Mouse (Mus musculus): ENCODE measurements around the gene Nav2. TPM values are rescaled to one million over a fixed set of nuclear protein-coding genes. Genes with fewer than 3 reads are reported as not detected.

Gene Nav2
- polyA plus RNA-seq, 1 experiment from 2014 or later, result 8.3 TPM

DNA sequence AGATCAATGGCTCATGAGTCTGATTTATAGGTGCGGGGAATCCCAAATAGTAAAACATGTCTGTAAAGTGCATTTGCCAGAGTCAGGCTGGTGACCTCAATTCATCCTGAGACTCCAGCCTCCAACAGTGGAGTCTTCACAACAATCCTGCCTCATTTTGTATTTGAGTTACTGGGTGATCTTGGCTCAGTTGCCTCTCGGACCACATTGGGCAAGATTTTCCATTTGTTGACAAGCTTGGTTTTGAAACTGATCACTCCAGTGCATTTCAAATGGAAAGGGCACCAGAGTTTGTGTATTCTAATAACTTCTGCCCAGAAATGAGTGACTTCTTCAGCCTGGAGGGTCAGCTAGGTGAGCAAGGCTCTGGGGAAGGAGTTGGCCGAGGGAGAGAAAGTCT is 117.5 kb downstream of the Nav2 start:
- Histone ChIP-seq H3K36me3 (no peaks in the 10 kb centered on the region), H3K4me3 (no peak overlapping the region), H3K27ac (no peak overlapping the region), H3K27me3 (ENCODE audit: low read depth, poor library complexity, severe bottlenecking) (no peaks in the 10 kb centered on the region), H3K4me1 (no peaks in the 10 kb centered on the region), H3K9me3 (replicated peaks) (no peaks in the 10 kb centered on the region)
- DNase-seq (ENCODE audit: low spot score), result no peak
- WGBS, result 88% methylated on average over 3 of the region's 3 CpGs

- H3K4me1 ChIP-seq, result no peaks in the 10 kb centered on the region
- H3K36me3 ChIP-seq, result no peaks in the 10 kb centered on the region
- no peaks in the 10 kb centered on the region for H3K9me3 ChIP-seq (replicated peaks)
- DNase-seq (ENCODE audit: low spot score), result no peak
- 82% methylated on average over 5 of the region's 5 CpGs for WGBS
- H3K4me3 ChIP-seq, result no peak overlapping the region
- no peaks in the 10 kb centered on the region for H3K27me3 ChIP-seq (ENCODE audit: low read depth, poor library complexity, severe bottlenecking)
- H3K27ac ChIP-seq, result no peak overlapping the region
Measured at GRCm38 (mm10) chr7:49026466-49026865, 118.0 kb downstream of the Nav2 start.

DNA sequence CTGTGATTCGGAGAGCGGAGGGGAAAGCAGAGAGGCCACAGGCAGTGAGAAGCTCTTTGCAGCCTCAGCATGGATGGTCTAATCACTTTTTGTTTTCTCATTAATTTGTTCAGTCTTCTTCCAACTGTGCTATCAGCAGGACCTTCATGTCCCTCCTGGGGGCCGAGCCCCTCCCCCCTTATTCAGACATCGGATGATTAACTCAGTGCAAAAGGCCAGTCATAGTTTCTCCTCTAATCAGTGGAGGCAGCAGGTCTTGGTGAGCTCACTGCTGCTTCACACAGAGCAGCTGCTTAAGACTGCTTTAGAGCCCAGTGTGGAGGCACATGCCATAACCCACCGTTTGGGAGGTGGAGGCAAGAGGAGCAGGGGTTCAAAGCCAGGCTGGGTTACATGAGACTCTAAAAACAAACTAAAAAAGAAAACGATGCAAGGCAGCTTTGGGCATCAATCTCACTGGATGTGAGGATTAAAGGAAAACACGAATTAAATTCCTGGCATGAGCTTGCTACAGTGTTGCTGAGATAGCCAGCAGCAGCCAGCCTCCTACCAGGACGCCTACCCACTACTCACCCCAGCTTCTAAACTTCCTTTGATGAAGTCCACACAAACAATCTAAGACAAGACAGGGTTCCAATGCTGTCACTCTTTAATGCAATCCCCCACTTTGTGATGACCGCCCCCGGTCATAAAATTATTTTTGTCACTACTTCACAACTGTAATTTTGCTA is 120.9 kb downstream of the Nav2 start:
- no peak overlapping the region for H3K4me3 ChIP-seq
- 59% methylated on average over 10 of the region's 10 CpGs for whole genome bisulfite sequencing
- H3K27me3 ChIP-seq (ENCODE audit: low read depth, poor library complexity, severe bottlenecking), result no peaks in the 10 kb centered on the region
- no peak for DNase-seq (ENCODE audit: low spot score)
- H3K4me1 ChIP-seq, result no peaks in the 10 kb centered on the region
- no peaks in the 10 kb centered on the region for H3K9me3 ChIP-seq (replicated peaks)
- H3K36me3 ChIP-seq, result no peaks in the 10 kb centered on the region
- H3K27ac ChIP-seq, result no peak overlapping the region

DNA sequence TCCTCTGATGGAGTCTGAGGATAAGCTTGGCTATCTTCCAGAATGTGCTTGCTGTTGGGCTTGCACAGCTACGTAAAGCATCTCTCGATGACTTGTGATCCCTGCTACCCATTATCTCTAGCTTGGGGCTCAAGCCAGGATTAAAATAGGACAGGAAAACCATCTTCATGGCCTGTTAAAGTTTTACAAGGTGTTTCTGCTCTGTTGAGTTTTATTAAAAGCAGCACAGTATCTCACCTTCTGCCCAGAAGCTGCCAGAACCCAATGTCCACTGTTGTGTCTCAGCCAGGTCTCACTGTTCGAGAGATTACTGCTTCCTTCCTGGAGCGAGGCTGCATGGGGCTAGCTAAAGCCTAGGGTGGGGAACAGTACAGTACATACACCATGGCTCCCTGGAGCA is 123.7 kb downstream of the Nav2 start:
- 80% methylated on average over 4 of the region's 4 CpGs for WGBS
- H3K27ac ChIP-seq, result no peak overlapping the region
- no peaks in the 10 kb centered on the region for H3K27me3 ChIP-seq (ENCODE audit: low read depth, poor library complexity, severe bottlenecking)
- no peak for DNase-seq (ENCODE audit: low spot score)
- no peak overlapping the region for H3K4me3 ChIP-seq
- H3K9me3 ChIP-seq (replicated peaks), result no peaks in the 10 kb centered on the region
- no peaks in the 10 kb centered on the region for H3K4me1 ChIP-seq
- H3K36me3 ChIP-seq, result no peaks in the 10 kb centered on the region

- H3K4me3 ChIP-seq, result no peak overlapping the region
- H3K36me3 ChIP-seq, result no peaks in the 10 kb centered on the region
- H3K27me3 ChIP-seq (ENCODE audit: low read depth, poor library complexity, severe bottlenecking), result no peaks in the 10 kb centered on the region
- no peak for DNase-seq (ENCODE audit: low spot score)
- 85% methylated on average over 2 of the region's 2 CpGs for WGBS
- H3K9me3 ChIP-seq (replicated peaks), result no peaks in the 10 kb centered on the region
- no peaks in the 10 kb centered on the region for H3K4me1 ChIP-seq
- no peak overlapping the region for H3K27ac ChIP-seq
Measured at GRCm38 (mm10) chr7:49034253-49034652, 125.7 kb downstream of the Nav2 start.

GRCm38 (mm10) chr7:49040163-49040562 is 131.6 kb downstream of the Nav2 start:
- H3K27ac ChIP-seq, result no peak overlapping the region
- 79% methylated on average over 8 of the region's 8 CpGs for WGBS
- H3K4me1 ChIP-seq, result 0 out of 2 replicates have a peak, but pooled peaks cover 3% of the 10 kb centered on the region
- DNase-seq (ENCODE audit: low spot score), result no peak
- H3K36me3 ChIP-seq, result no peaks in the 10 kb centered on the region
- no peaks in the 10 kb centered on the region for H3K27me3 ChIP-seq (ENCODE audit: low read depth, poor library complexity, severe bottlenecking)
- no peaks in the 10 kb centered on the region for H3K9me3 ChIP-seq (replicated peaks)
- H3K4me3 ChIP-seq, result no peak overlapping the region

DNA sequence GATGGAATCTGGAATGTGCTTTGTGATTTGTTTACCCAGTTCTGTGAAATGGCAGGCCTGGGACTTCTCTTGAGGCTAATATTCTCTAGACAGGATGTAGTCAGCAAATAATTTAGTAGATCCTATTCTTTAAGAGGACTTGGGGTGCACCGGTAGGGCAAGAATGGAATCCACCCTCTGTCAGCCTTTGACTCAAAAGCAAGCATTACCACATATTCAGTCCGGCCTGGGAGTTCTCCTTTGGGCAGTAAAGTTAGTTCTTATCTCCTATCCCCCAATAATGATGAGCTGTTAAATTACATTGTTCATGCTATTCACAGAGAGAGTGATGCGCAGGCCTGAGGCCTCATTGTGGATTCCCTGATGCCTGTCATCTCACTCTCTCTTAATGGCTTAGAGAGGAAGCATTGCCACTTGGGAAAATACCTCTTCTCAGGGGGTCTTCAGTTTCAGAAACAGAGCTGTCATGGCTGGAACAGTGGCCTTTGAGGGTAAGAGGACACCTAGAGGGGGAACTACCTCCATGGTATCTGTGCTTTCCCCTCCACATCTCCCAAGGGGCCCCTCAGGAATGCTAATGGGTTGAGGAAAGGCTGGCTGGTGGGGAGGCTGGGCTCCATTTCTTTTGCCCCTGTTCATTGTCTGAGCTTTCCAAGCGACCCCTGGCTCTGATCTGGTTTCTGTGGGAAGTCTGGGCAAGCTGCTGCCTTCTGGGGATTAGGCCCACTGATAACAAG is 133.0 kb downstream of the Nav2 start:
- Histone ChIP-seq H3K27ac (no peak overlapping the region), H3K4me1 (peaks cover 9% of the 10 kb centered on the region; the same call in 1 of the 2 replicates), H3K27me3 (ENCODE audit: low read depth, poor library complexity, severe bottlenecking) (no peaks in the 10 kb centered on the region), H3K9me3 (replicated peaks) (no peaks in the 10 kb centered on the region), H3K4me3 (no peak overlapping the region), H3K36me3 (no peaks in the 10 kb centered on the region)
- 60% methylated on average over 4 of the region's 4 CpGs for WGBS
- DNase-seq (ENCODE audit: low spot score), result no peak

DNA sequence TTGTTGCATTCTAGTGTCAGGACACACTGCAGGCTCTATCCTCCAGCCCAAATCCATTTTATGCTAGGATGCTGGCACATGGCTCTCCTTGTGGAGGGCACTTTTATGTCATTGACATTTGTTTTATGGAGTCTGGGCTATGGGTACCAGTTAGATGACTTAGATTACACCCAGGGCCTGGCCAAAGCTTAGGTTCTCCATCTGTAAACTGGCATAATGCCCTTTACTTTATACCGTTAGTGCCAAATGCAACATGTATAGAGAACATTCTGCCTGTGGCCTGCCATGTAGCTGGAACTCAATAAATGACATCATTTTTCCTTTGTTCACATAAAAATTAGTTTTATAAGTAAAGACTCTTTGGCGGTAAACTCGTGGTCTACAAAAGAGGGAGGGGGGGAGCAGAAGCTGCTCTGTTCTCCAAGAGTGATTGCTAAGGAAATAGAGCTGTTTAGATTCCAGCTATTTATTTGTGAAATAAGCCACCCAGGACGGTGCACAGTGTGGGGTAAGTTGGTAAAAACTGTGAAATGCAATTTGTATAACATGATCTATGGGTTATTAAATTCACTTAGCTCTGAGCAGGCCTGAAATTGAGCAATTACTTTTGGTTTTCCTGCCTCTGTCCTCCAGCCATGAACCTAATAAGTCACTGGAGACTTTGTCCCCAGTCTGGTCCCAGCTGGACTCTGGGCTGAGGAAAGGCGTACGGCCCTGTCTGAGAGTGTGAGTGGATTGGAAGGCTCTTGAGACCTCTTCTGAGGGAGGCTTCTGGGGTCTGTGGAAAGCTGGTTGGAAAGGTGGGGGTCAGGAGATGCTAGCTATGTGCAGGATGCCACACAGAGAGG is 137.2 kb downstream of the Nav2 start:
- Histone ChIP-seq H3K36me3 (no peaks in the 10 kb centered on the region), H3K27ac (no peak overlapping the region), H3K4me3 (no peak overlapping the region), H3K4me1 (peaks cover 18% of the 10 kb centered on the region; the same call in 1 of the 2 replicates), H3K27me3 (ENCODE audit: low read depth, poor library complexity, severe bottlenecking) (no peaks in the 10 kb centered on the region), H3K9me3 (replicated peaks) (no peaks in the 10 kb centered on the region)
- WGBS, result 83% methylated on average over 6 of the region's 6 CpGs
- no peak for DNase-seq (ENCODE audit: low spot score)

DNA sequence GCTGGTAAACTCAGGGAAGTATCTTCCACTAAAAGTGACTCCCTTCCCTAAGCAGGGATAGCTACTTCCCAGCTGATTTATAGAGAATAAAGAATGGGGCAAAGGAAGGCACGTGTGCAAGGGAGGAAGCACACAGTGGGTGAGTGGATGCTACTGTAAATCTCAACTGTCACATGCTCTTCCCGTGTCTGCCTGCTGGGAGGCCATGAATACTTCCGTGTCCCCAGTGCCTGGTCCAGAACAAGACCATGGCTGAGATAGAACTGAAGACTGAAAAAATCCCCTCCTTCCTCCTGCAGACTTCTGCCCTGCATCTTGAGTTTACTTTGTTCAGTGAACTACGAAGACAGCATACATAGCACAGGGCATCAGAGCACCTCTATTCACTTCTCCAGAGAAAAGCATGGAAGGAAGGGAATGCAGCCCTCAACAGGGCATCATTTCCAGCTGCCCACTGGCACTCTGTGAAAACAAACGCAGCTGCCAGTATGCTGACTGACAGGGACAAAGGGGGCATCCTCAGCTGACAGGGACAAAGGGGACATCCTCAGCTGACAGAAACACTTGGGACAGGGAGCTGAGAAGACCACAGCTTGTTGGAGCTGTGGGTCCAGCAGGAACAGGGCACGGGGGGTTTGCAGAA is 138.0 kb downstream of the Nav2 start:
- Histone ChIP-seq H3K27ac (no peak overlapping the region), H3K4me1 (peaks cover 18% of the 10 kb centered on the region; the same call in 1 of the 2 replicates), H3K4me3 (no peak overlapping the region), H3K36me3 (no peaks in the 10 kb centered on the region), H3K27me3 (ENCODE audit: low read depth, poor library complexity, severe bottlenecking) (no peaks in the 10 kb centered on the region), H3K9me3 (replicated peaks) (no peaks in the 10 kb centered on the region)
- no peak for DNase-seq (ENCODE audit: low spot score)
- 65% methylated on average over 6 of the region's 6 CpGs for WGBS

DNA sequence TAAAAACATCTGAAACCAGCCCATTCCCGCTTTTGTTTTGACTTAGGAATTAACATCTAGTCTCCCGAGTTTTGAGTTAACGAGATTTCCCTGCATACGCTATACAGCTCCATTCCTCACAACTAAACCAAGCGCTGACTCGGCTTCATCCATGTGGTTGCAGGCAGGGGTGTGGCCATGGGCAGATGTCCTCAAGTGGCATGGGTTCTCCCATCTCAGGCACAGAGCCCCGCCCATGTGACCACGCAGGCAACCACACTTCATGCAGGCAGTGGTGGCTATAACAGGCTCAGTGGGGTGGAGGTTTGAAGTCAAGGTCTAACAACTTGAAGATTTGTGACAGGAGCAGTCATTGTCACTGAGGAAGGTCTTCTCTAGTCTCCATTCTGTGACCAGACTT is 138.8 kb downstream of the Nav2 start:
- no peak overlapping the region for H3K4me3 ChIP-seq
- 67% methylated on average over 8 of the region's 8 CpGs for WGBS
- no peak for DNase-seq (ENCODE audit: low spot score)
- H3K9me3 ChIP-seq (replicated peaks), result no peaks in the 10 kb centered on the region
- H3K27ac ChIP-seq, result no peak overlapping the region
- H3K4me1 ChIP-seq, result peaks cover 18% of the 10 kb centered on the region; the same call in 1 of the 2 replicates
- no peaks in the 10 kb centered on the region for H3K27me3 ChIP-seq (ENCODE audit: low read depth, poor library complexity, severe bottlenecking)
- H3K36me3 ChIP-seq, result no peaks in the 10 kb centered on the region

DNA sequence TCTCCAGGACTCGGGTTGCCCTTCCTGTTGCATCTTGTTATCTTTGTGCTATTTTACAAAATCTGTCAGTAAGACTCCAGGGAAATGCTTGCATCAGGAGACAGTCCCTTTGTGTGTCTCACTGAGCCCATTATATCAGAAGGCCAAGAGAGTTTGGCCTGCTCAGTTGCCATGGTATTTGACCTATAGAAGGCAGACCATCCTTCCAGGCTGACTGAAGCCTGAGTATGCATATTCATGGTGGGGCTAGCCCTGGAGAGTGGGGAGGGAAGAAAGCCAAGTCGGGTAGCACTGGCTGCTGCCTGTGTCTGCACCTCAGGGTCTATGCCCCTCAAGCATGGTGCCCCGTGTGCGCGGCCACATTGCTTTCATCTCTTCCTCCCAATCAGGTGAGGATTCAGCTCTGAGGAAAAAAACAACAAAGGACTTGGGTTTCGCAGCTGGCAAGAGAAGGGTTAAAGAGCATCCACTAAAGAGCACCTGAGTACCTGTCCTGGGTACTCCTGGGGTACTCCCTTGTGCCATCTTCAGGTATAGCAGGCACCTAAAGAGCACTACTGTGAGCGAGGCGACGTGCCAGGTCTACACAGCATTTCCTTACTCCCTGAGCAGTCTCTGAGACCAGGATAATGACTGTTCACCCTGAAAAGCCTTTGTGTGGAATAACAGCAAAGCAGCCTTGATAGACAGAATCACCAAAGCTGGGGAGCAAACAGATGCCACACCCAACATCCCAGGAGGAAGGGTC is 144.5 kb downstream of the Nav2 start:
- Histone ChIP-seq H3K4me3 (no peak overlapping the region), H3K9me3 (replicated peaks) (no peaks in the 10 kb centered on the region), H3K36me3 (no peaks in the 10 kb centered on the region), H3K27ac (no peak overlapping the region), H3K4me1 (peaks cover 9% of the 10 kb centered on the region; the same call in 1 of the 2 replicates), H3K27me3 (ENCODE audit: low read depth, poor library complexity, severe bottlenecking) (no peaks in the 10 kb centered on the region)
- WGBS, result 88% methylated on average over 9 of the region's 9 CpGs
- no peak for DNase-seq (ENCODE audit: low spot score)

- Histone ChIP-seq H3K4me1 (peaks cover 11% of the 10 kb centered on the region; the same call in 1 of the 2 replicates), H3K4me3 (no peak overlapping the region), H3K27ac (no peak overlapping the region), H3K36me3 (no peaks in the 10 kb centered on the region), H3K9me3 (replicated peaks) (no peaks in the 10 kb centered on the region), H3K27me3 (ENCODE audit: low read depth, poor library complexity, severe bottlenecking) (no peaks in the 10 kb centered on the region)
- WGBS, result 91% methylated on average over 10 of the region's 10 CpGs
- no peak for DNase-seq (ENCODE audit: low spot score)
Measured at GRCm38 (mm10) chr7:49055273-49055672, 146.8 kb downstream of the Nav2 start.
